Mouse (Mus musculus): ENCODE results near the gene Gm9817. TPM values are rescaled to one million over a fixed set of nuclear protein-coding genes. Genes with fewer than 3 reads are reported as not detected.
"Not testable (repeated sequence)": the region's sequence is repeated elsewhere in the genome, so short reads cannot be mapped to it uniquely, and the experiment has no call there.

The Gm9817 gene
- not detected in 2 replicates for polyA plus RNA-seq (2014; fragmentation: Nextera tagmentation; extraction: Ambion mirVana)

DNA sequence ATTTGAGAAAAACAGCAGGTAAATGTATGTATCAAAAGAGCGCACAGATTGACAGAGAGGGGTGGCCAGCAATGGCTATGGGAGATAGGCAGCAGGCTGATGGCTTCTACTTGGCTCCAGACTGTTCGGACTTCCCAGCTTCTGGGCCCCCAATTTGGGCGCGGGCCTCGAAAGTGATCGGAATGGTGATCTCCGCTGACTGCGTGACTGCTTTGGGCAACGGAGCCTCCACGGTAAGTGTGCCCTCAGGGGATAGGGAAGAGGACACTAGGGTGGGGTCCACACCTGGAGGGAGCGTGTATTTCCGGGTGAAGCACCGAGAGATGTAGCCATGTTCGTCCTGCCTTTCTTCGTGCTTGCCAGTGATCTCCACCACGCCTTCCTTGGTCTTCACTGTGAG is at the start of gene Gm9817:
TSS of gene Gm9817 (plus strand) at position 301 of the 400 bp plus-strand sequence.
- not testable (repeated sequence) for H3K9me3 ChIP-seq (ENCODE audit: control insufficient read depth, low read length); H3K36me3 ChIP-seq (ENCODE audit: control insufficient read depth, insufficient read depth, low read length); H3K9ac ChIP-seq (ENCODE audit: low read length); H3K27me3 ChIP-seq (replicated peaks; ENCODE audit: control insufficient read depth, insufficient read depth, low read length); H3K4me1 ChIP-seq (replicated peaks; ENCODE audit: control insufficient read depth, insufficient read depth, low read length); ATAC-seq (replicated peaks; ENCODE audit: low FRiP score, low TSS enrichment, low read depth); DNase-seq (ENCODE audit: low spot score); H3K27ac ChIP-seq (ENCODE audit: low read depth); H3K4me3 ChIP-seq (ENCODE audit: low read depth, low read length); H3K4me2 ChIP-seq (ENCODE audit: low read length)
- WGBS: 60% methylated on average over 16 of the region's 16 CpGs

GRCm38 (mm10) chr13:45029791-45030190 is 48.7 kb upstream of the Gm9817 start:
- Histone ChIP-seq H3K4me1 (replicated peaks; ENCODE audit: control insufficient read depth, insufficient read depth, low read length) (0 out of 2 replicates have a peak, but pooled peaks cover 5% of the 10 kb centered on the region), H3K27me3 (replicated peaks; ENCODE audit: control insufficient read depth, insufficient read depth, low read length) (no peaks in the 10 kb centered on the region), H3K27ac (ENCODE audit: low read depth) (no peak overlapping the region), H3K9me3 (ENCODE audit: control insufficient read depth, low read length) (no peaks in the 10 kb centered on the region), H3K36me3 (ENCODE audit: control insufficient read depth, insufficient read depth, low read length) (no peaks in the 10 kb centered on the region), H3K4me2 (ENCODE audit: low read length) (no peak overlapping the region), H3K9ac (ENCODE audit: low read length) (no peak overlapping the region), H3K4me3 (ENCODE audit: low read depth, low read length) (no peak overlapping the region)
- WGBS: 88% methylated on average over 1 of the region's 1 CpGs
- DNase-seq (ENCODE audit: low spot score) (no peak), ATAC-seq (replicated peaks; ENCODE audit: low FRiP score, low TSS enrichment, low read depth) (no peak)

- Histone ChIP-seq H3K9ac (ENCODE audit: low read length) (no peak overlapping the region), H3K4me1 (replicated peaks; ENCODE audit: control insufficient read depth, insufficient read depth, low read length) (0 out of 2 replicates have a peak, but pooled peaks cover 5% of the 10 kb centered on the region), H3K36me3 (ENCODE audit: control insufficient read depth, insufficient read depth, low read length) (no peaks in the 10 kb centered on the region), H3K27ac (ENCODE audit: low read depth) (no peak overlapping the region), H3K4me2 (ENCODE audit: low read length) (peak overlapping the region; percentile 17; the same call in 1 of the 2 replicates), H3K9me3 (ENCODE audit: control insufficient read depth, low read length) (no peaks in the 10 kb centered on the region), H3K27me3 (replicated peaks; ENCODE audit: control insufficient read depth, insufficient read depth, low read length) (no peaks in the 10 kb centered on the region), H3K4me3 (ENCODE audit: low read depth, low read length) (no peak overlapping the region)
- DNase-seq (ENCODE audit: low spot score): peak; percentile 90
- WGBS: 8% methylated on average over 12 of the region's 12 CpGs
- 0 out of 2 replicates have a peak, but pooled peaks have one; percentile 32 for ATAC-seq (replicated peaks; ENCODE audit: low FRiP score, low TSS enrichment, low read depth)
These were observed 47.7 kb upstream of the Gm9817 start for GRCm38 (mm10) chr13:45030830-45031229.

DNA sequence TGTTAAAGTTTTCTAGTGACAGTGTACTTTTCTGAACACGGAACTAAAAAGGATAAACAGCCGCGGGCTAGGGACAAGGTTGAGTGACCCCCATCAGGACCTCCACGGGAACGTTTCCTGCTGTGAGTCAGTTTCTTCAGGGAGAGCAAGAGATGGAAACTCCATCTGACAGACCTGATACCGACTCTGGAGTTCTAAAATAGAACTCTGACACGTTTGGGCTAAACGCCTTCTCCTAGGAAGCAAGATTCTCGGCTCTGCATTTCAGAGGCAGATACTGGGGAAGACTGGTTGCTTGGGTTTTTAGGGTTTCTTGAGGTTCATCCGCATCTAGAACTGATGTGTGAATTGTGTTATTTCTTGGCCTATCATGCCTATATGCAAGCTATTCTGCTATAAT is 47.2 kb upstream of the Gm9817 start:
- Histone ChIP-seq H3K27me3 (replicated peaks; ENCODE audit: control insufficient read depth, insufficient read depth, low read length) (no peaks in the 10 kb centered on the region), H3K9ac (ENCODE audit: low read length) (no peak overlapping the region), H3K4me3 (ENCODE audit: low read depth, low read length) (no peak overlapping the region), H3K4me1 (replicated peaks; ENCODE audit: control insufficient read depth, insufficient read depth, low read length) (0 out of 2 replicates have a peak, but pooled peaks cover 5% of the 10 kb centered on the region), H3K27ac (ENCODE audit: low read depth) (0 out of 2 replicates have a peak overlapping the region, but pooled peaks have one; percentile 33), H3K9me3 (ENCODE audit: control insufficient read depth, low read length) (no peaks in the 10 kb centered on the region), H3K4me2 (ENCODE audit: low read length) (peak overlapping the region; percentile 17; the same call in 1 of the 2 replicates), H3K36me3 (ENCODE audit: control insufficient read depth, insufficient read depth, low read length) (no peaks in the 10 kb centered on the region)
- ATAC-seq (replicated peaks; ENCODE audit: low FRiP score, low TSS enrichment, low read depth) (no peak), DNase-seq (ENCODE audit: low spot score) (peak; percentile 66)
- 48% methylated on average over 10 of the region's 10 CpGs for WGBS

GRCm38 (mm10) chr13:45031748-45032147 is 46.7 kb upstream of the Gm9817 start:
- ATAC-seq (replicated peaks; ENCODE audit: low FRiP score, low TSS enrichment, low read depth) (no peak), DNase-seq (ENCODE audit: low spot score) (no peak)
- H3K36me3 ChIP-seq (ENCODE audit: control insufficient read depth, insufficient read depth, low read length): no peaks in the 10 kb centered on the region
- no peak overlapping the region for H3K27ac ChIP-seq (ENCODE audit: low read depth)
- 41% methylated on average over 7 of the region's 7 CpGs for WGBS
- no peaks in the 10 kb centered on the region for H3K27me3 ChIP-seq (replicated peaks; ENCODE audit: control insufficient read depth, insufficient read depth, low read length)
- no peak overlapping the region for H3K4me3 ChIP-seq (ENCODE audit: low read depth, low read length)
- no peaks in the 10 kb centered on the region for H3K9me3 ChIP-seq (ENCODE audit: control insufficient read depth, low read length)
- 0 out of 2 replicates have a peak, but pooled peaks cover 5% of the 10 kb centered on the region for H3K4me1 ChIP-seq (replicated peaks; ENCODE audit: control insufficient read depth, insufficient read depth, low read length)
- H3K4me2 ChIP-seq (ENCODE audit: low read length): no peak overlapping the region
- H3K9ac ChIP-seq (ENCODE audit: low read length): no peak overlapping the region

DNA sequence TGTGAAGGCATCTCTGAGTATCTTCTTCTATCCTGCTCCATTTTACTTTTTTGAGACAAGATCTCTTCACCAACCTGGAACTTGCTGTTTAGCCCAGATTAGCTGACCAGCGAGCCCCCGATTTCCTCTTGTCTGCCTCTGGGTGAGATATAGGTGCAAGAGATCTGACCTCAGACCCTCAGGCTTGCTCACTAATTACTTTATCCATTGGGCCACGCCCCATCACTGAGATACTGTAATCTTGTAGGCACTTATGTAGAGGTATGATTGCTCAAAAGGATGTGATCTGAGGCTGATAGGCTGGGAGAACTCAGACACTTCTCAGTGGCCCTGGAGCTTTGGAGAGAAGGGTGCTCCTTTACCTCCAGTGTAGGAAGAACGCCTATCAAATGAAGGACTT is 46.0 kb upstream of the Gm9817 start:
- DNase-seq (ENCODE audit: low spot score) (no peak), ATAC-seq (replicated peaks; ENCODE audit: low FRiP score, low TSS enrichment, low read depth) (no peak)
- Histone ChIP-seq H3K4me3 (ENCODE audit: low read depth, low read length) (no peak overlapping the region), H3K4me1 (replicated peaks; ENCODE audit: control insufficient read depth, insufficient read depth, low read length) (0 out of 2 replicates have a peak, but pooled peaks cover 5% of the 10 kb centered on the region), H3K9me3 (ENCODE audit: control insufficient read depth, low read length) (no peaks in the 10 kb centered on the region), H3K4me2 (ENCODE audit: low read length) (no peak overlapping the region), H3K27ac (ENCODE audit: low read depth) (no peak overlapping the region), H3K9ac (ENCODE audit: low read length) (no peak overlapping the region), H3K27me3 (replicated peaks; ENCODE audit: control insufficient read depth, insufficient read depth, low read length) (no peaks in the 10 kb centered on the region), H3K36me3 (ENCODE audit: control insufficient read depth, insufficient read depth, low read length) (no peaks in the 10 kb centered on the region)
- WGBS: 85% methylated on average over 4 of the region's 4 CpGs

DNA sequence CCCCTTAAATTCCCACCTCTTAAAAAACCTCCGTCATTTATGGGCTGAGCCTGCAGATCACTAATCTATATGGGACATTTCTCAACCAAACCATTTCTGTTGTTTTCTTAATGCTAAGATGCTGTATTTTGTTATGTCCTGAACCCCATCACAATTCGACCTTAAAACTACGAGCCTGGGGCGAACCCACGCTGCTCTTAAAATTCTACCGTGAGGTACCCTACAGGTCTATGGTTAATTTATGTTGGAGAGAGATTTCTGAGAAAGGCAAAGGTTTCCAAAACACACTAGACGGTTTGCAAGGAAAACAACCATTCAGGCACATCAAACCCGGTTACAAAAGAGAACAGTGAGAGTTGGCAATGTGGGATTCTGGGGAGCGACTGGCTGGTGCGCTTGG is 45.1 kb upstream of the Gm9817 start:
- no peak for DNase-seq (ENCODE audit: low spot score)

GRCm38 (mm10) chr13:45034759-45035158 is 43.7 kb upstream of the Gm9817 start:
- H3K4me3 ChIP-seq (ENCODE audit: low read depth, low read length): no peak overlapping the region
- WGBS: 79% methylated on average over 7 of the region's 7 CpGs
- H3K4me2 ChIP-seq (ENCODE audit: low read length): no peak overlapping the region
- ATAC-seq (replicated peaks; ENCODE audit: low FRiP score, low TSS enrichment, low read depth): no peak
- H3K27ac ChIP-seq (ENCODE audit: low read depth): no peak overlapping the region
- no peak overlapping the region for H3K9ac ChIP-seq (ENCODE audit: low read length)
- 0 out of 2 replicates have a peak, but pooled peaks cover 5% of the 10 kb centered on the region for H3K4me1 ChIP-seq (replicated peaks; ENCODE audit: control insufficient read depth, insufficient read depth, low read length)
- no peak for DNase-seq (ENCODE audit: low spot score)
- H3K36me3 ChIP-seq (ENCODE audit: control insufficient read depth, insufficient read depth, low read length): no peaks in the 10 kb centered on the region
- H3K27me3 ChIP-seq (replicated peaks; ENCODE audit: control insufficient read depth, insufficient read depth, low read length): no peaks in the 10 kb centered on the region
- H3K9me3 ChIP-seq (ENCODE audit: control insufficient read depth, low read length): no peaks in the 10 kb centered on the region

More for the DNA sequence above, 45.1 kb upstream of the Gm9817 start:
- 93% methylated on average over 10 of the region's 10 CpGs for WGBS
- Histone ChIP-seq H3K9ac (ENCODE audit: low read length) (no peak overlapping the region), H3K36me3 (ENCODE audit: control insufficient read depth, insufficient read depth, low read length) (no peaks in the 10 kb centered on the region), H3K27ac (ENCODE audit: low read depth) (no peak overlapping the region), H3K4me2 (ENCODE audit: low read length) (no peak overlapping the region), H3K27me3 (replicated peaks; ENCODE audit: control insufficient read depth, insufficient read depth, low read length) (no peaks in the 10 kb centered on the region), H3K4me3 (ENCODE audit: low read depth, low read length) (no peak overlapping the region), H3K9me3 (ENCODE audit: control insufficient read depth, low read length) (no peaks in the 10 kb centered on the region), H3K4me1 (replicated peaks; ENCODE audit: control insufficient read depth, insufficient read depth, low read length) (0 out of 2 replicates have a peak, but pooled peaks cover 5% of the 10 kb centered on the region)
- no peak for ATAC-seq (replicated peaks; ENCODE audit: low FRiP score, low TSS enrichment, low read depth)

GRCm38 (mm10) chr13:45036417-45036816 is 42.1 kb upstream of the Gm9817 start:
- ATAC-seq (replicated peaks; ENCODE audit: low FRiP score, low TSS enrichment, low read depth) (no peak), DNase-seq (ENCODE audit: low spot score) (no peak)
- Histone ChIP-seq H3K9ac (ENCODE audit: low read length) (no peak overlapping the region), H3K9me3 (ENCODE audit: control insufficient read depth, low read length) (no peaks in the 10 kb centered on the region), H3K4me2 (ENCODE audit: low read length) (no peak overlapping the region), H3K4me3 (ENCODE audit: low read depth, low read length) (no peak overlapping the region), H3K27ac (ENCODE audit: low read depth) (no peak overlapping the region), H3K4me1 (replicated peaks; ENCODE audit: control insufficient read depth, insufficient read depth, low read length) (0 out of 2 replicates have a peak, but pooled peaks cover 3% of the 10 kb centered on the region), H3K27me3 (replicated peaks; ENCODE audit: control insufficient read depth, insufficient read depth, low read length) (no peaks in the 10 kb centered on the region), H3K36me3 (ENCODE audit: control insufficient read depth, insufficient read depth, low read length) (no peaks in the 10 kb centered on the region)
- WGBS: 88% methylated on average over 4 of the region's 4 CpGs
